ENCODE assay signal across 16 mouse cellular contexts in the genomic region with DNA sequence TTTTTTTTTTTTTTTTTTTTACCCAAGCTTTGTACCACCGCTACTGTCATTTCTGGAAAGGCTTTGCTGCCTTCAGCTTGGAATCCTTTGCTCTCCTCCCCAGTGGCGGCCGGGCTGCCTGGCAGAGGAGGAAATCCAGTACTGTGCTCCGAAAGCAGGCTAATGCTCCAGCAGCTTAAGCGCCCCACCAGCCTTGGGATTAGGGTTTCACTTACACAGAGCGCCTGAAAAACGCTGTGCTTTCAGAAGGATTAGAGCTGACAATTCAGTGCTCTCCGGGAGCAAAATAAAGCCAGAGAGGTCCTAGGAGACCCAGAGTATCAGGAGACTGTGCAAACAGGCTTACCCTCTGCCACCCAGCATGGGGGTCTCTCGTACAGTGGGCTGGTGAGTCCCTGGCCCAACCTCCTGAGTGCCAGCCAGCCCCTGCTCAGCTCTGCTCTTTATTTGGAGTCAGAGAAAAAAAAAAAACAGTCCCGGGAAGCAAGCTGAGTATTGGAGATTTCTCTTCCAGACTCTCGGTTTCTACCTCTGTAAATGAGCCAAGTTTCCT.
A peak's percentile ranks its signal among the peaks of the same experiment; 100 is the strongest.
DNase-seq lines count a peak whose midpoint lies in the region; ATAC-seq lines count a peak whose summit lies in the region.
"Had no signal": no experiment of that assay in that cellular context is flagged by ENCODE, and none has a peak within 500 bp of the region (broad histone marks: within the 10 kb centered on the region; RNA-seq: fewer than 3 reads in every experiment).

No protein-coding gene starts in this region.

- H3K9ac ChIP-seq in forebrain, embryonic 13.5 days, result no peak overlapping the region
- no peak overlapping the region for H3K9ac ChIP-seq in hindbrain, embryonic 16.5 days (ENCODE audit: low read depth, low read length)
- H3K9ac ChIP-seq in hindbrain, embryonic 12.5 days, result no peak overlapping the region
- no peak overlapping the region for H3K9ac ChIP-seq in limb, embryonic 15.5 days
- H3K9ac ChIP-seq: liver, embryonic 15.5 days had no signal

- H3K36me3 ChIP-seq in forebrain, embryonic 10.5 days (replicated peaks), result no peaks in the 10 kb centered on the region
- H3K36me3 ChIP-seq in forebrain, embryonic 13.5 days (ENCODE audit: poor library complexity, severe bottlenecking), result no peaks in the 10 kb centered on the region
- H3K36me3 ChIP-seq in hindbrain, embryonic 16.5 days (ENCODE audit: control insufficient read depth, insufficient read depth, low read length), result no peaks in the 10 kb centered on the region
- H3K36me3 ChIP-seq in hindbrain, embryonic 12.5 days, result no peaks in the 10 kb centered on the region
- no peaks in the 10 kb centered on the region for H3K36me3 ChIP-seq in limb, embryonic 15.5 days
- H3K36me3 ChIP-seq: G1E; liver, embryonic 15.5 days had no signal

- peak overlapping the region; percentile 2; the same call in 1 of the 2 replicates for H3K4me3 ChIP-seq in forebrain, embryonic 10.5 days
- no peak overlapping the region for H3K4me3 ChIP-seq in forebrain, embryonic 13.5 days
- H3K4me3 ChIP-seq in hindbrain, embryonic 16.5 days (ENCODE audit: low read length), result no peak overlapping the region
- no peak overlapping the region for H3K4me3 ChIP-seq in hindbrain, embryonic 12.5 days
- no peak overlapping the region for H3K4me3 ChIP-seq in limb, embryonic 15.5 days
- H3K4me3 ChIP-seq: heart, adult 2 months; liver, embryonic 15.5 days; megakaryocyte, embryonic 14.5 days had no signal

- peaks cover 38% of the 10 kb centered on the region for H3K4me1 ChIP-seq in forebrain, embryonic 10.5 days
- peaks cover under 1% of the 10 kb centered on the region; the same call in 1 of the 2 replicates for H3K4me1 ChIP-seq in forebrain, embryonic 13.5 days
- H3K4me1 ChIP-seq in hindbrain, embryonic 16.5 days (ENCODE audit: control insufficient read depth, insufficient read depth, low read depth, low read length), result peaks cover 10% of the 10 kb centered on the region; the same call in 1 of the 2 replicates
- peaks cover 34% of the 10 kb centered on the region for H3K4me1 ChIP-seq in hindbrain, embryonic 12.5 days
- H3K4me1 ChIP-seq in limb, embryonic 15.5 days, result peaks cover 15% of the 10 kb centered on the region
- H3K4me1 ChIP-seq: liver, embryonic 15.5 days; megakaryocyte, embryonic 14.5 days had no signal

- peaks cover 97% of the 10 kb centered on the region for H3K27me3 ChIP-seq in forebrain, embryonic 10.5 days (ENCODE audit: poor library complexity, severe bottlenecking)
- H3K27me3 ChIP-seq in forebrain, embryonic 13.5 days, result peaks cover 58% of the 10 kb centered on the region
- peaks cover 5% of the 10 kb centered on the region for H3K27me3 ChIP-seq in hindbrain, embryonic 16.5 days (replicated peaks; ENCODE audit: control insufficient read depth, insufficient read depth, low read length)
- H3K27me3 ChIP-seq in hindbrain, embryonic 12.5 days, result peaks cover 42% of the 10 kb centered on the region
- H3K27me3 ChIP-seq in limb, embryonic 15.5 days, result peaks cover 56% of the 10 kb centered on the region

- no peak for ATAC-seq in forebrain, embryonic 13.5 days
- no peak for ATAC-seq in hindbrain, embryonic 16.5 days
- no peak for ATAC-seq in hindbrain, embryonic 12.5 days (ENCODE audit: low FRiP score)
- ATAC-seq in limb, embryonic 15.5 days (ENCODE audit: insufficient number of reproducible peaks, low FRiP score, low TSS enrichment, low read depth), result no peak
- ATAC-seq: activated CD4-positive, CD25-positive, alpha-beta regulatory T cell, adult 4 months had no signal

- H3K4me2 ChIP-seq in forebrain, embryonic 13.5 days, result no peak overlapping the region
- H3K4me2 ChIP-seq in hindbrain, embryonic 16.5 days (ENCODE audit: low read length), result no peak overlapping the region
- no peak overlapping the region for H3K4me2 ChIP-seq in hindbrain, embryonic 12.5 days (replicated peaks)
- H3K4me2 ChIP-seq in limb, embryonic 15.5 days, result peak overlapping the region; percentile 36
- H3K4me2 ChIP-seq: liver, embryonic 15.5 days had no signal

- no peak for DNase-seq in forebrain, embryonic 10.5 days (ENCODE audit: extremely low spot score, low spot score)
- peak; percentile 64 for DNase-seq in retina, postnatal 7 days (ENCODE audit: low read depth, low spot score)
- no peak for DNase-seq in layer of hippocampus, adult 11-12 months (ENCODE audit: low spot score)
- DNase-seq in layer of hippocampus, postnatal 14 days (ENCODE audit: low spot score in 2 of 2), result no peak
- DNase-seq: cerebellum, adult 9-11 months; heart, adult 2 months; layer of hippocampus, postnatal 36 days; right cerebral cortex, postnatal 4 days had no signal

- no peak overlapping the region for H3K27ac ChIP-seq in forebrain, embryonic 10.5 days
- H3K27ac ChIP-seq in forebrain, embryonic 13.5 days, result no peak overlapping the region
- 0 out of 2 replicates have a peak overlapping the region, but pooled peaks have one; percentile 51 for H3K27ac ChIP-seq in hindbrain, embryonic 16.5 days (ENCODE audit: low read depth, low read length)
- no peak overlapping the region for H3K27ac ChIP-seq in hindbrain, embryonic 12.5 days
- no peak overlapping the region for H3K27ac ChIP-seq in limb, embryonic 15.5 days
- H3K27ac ChIP-seq: heart, adult 2 months; liver, embryonic 15.5 days had no signal

- no peaks in the 10 kb centered on the region for H3K9me3 ChIP-seq in forebrain, embryonic 10.5 days
- no peaks in the 10 kb centered on the region for H3K9me3 ChIP-seq in forebrain, embryonic 13.5 days (replicated peaks)
- no peaks in the 10 kb centered on the region for H3K9me3 ChIP-seq in hindbrain, embryonic 16.5 days (ENCODE audit: control insufficient read depth, low read length)
- H3K9me3 ChIP-seq in hindbrain, embryonic 12.5 days (replicated peaks), result no peaks in the 10 kb centered on the region
- no peaks in the 10 kb centered on the region for H3K9me3 ChIP-seq in limb, embryonic 15.5 days
- H3K9me3 ChIP-seq: G1E; liver, embryonic 15.5 days; megakaryocyte, embryonic 14.5 days had no signal

- 6% methylated on average over 11 of the region's 11 CpGs for WGBS in forebrain, embryonic 10.5 days
- 3% methylated on average over 11 of the region's 11 CpGs for WGBS in forebrain, embryonic 13.5 days
- WGBS in hindbrain, embryonic 16.5 days, result 23% methylated on average over 11 of the region's 11 CpGs
- 28% methylated on average over 11 of the region's 11 CpGs for WGBS in hindbrain, embryonic 12.5 days
- WGBS in limb, embryonic 15.5 days, result 13% methylated on average over 11 of the region's 11 CpGs
